Mouse (Mus musculus): ENCODE results near the gene Dnajc1. TPM values are rescaled to one million over a fixed set of nuclear protein-coding genes. Genes with fewer than 3 reads are reported as not detected.

Gene Dnajc1
- polyA plus RNA-seq, 1 experiment from 2014 or later = 40.4 TPM

DNA sequence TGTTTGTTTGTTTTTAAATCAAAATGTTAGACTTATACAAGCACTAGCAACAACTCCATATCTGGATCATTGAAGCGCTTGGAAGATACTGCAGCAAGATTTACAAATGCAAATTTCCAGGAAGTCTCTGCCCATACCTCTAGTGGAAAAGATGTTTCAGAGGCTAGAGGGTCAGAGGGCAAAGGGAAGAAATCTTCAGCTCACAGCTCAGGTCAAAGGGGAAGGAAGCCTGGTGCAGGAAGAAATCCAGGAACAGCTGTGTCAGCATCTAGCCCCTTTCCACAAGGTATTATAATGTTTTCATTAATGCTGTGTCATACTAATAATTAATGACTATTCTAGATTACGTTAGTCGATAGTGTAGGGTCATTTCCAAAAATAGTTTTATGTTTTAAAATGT is 233.2 kb downstream of the Dnajc1 start:
- WGBS = 64% methylated on average over 3 of the region's 3 CpGs
- H3K27me3 ChIP-seq (ENCODE audit: control insufficient read depth, insufficient read depth, low read length) = no peaks in the 10 kb centered on the region
- ATAC-seq (ENCODE audit: insufficient read depth, low FRiP score) = no peak
- no peak overlapping the region for H3K27ac ChIP-seq (ENCODE audit: low read length)
- no peak overlapping the region for H3K4me2 ChIP-seq (ENCODE audit: low read depth, low read length)
- no peaks in the 10 kb centered on the region for H3K4me1 ChIP-seq (ENCODE audit: control insufficient read depth, insufficient read depth, low read length)
- peaks cover 27% of the 10 kb centered on the region for H3K36me3 ChIP-seq (ENCODE audit: control insufficient read depth, insufficient read depth, low read length)
- no peak overlapping the region for H3K9ac ChIP-seq (ENCODE audit: low read length)
- no peak overlapping the region for H3K4me3 ChIP-seq (replicated peaks; ENCODE audit: low read length)
- H3K9me3 ChIP-seq (replicated peaks; ENCODE audit: control insufficient read depth, low read length) = no peaks in the 10 kb centered on the region

DNA sequence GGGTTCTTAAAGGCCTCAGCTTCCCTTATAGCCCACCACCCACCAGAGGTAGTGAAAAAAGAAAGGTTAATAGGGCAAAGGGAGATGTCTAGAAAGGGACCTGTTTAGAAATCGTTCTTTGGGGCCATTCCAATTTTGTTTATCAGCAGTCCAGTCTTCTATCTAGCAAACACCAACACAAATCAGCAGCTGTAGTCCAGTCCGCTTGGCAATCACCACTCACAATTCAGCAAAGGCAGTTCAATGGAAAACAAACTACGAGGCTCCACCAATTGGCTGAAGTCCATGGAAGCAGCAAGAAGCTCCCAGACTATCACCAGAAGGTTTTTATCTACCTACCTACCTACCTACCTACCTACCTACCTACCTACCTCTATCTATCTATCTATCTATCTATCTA is 236.5 kb downstream of the Dnajc1 start:
- Histone ChIP-seq H3K4me3 (replicated peaks; ENCODE audit: low read length) (no peak overlapping the region), H3K36me3 (ENCODE audit: control insufficient read depth, insufficient read depth, low read length) (peaks cover 24% of the 10 kb centered on the region), H3K9me3 (replicated peaks; ENCODE audit: control insufficient read depth, low read length) (no peaks in the 10 kb centered on the region), H3K27ac (ENCODE audit: low read length) (no peak overlapping the region), H3K9ac (ENCODE audit: low read length) (no peak overlapping the region), H3K27me3 (ENCODE audit: control insufficient read depth, insufficient read depth, low read length) (no peaks in the 10 kb centered on the region), H3K4me1 (ENCODE audit: control insufficient read depth, insufficient read depth, low read length) (no peaks in the 10 kb centered on the region), H3K4me2 (ENCODE audit: low read depth, low read length) (no peak overlapping the region)
- ATAC-seq (ENCODE audit: insufficient read depth, low FRiP score) = no peak
- 93% methylated on average over 3 of the region's 3 CpGs for WGBS
